Mouse (Mus musculus): ENCODE results near the gene Bik.

The Bik gene
- long read RNA-seq, experiment 1, result 0 reads
- long read RNA-seq, experiment 2, partial matches to known transcripts, result 0 of 1 reads
- long read RNA-seq, experiment 2, other reads (novel, unspliced or antisense), result 1 of 1 reads

DNA sequence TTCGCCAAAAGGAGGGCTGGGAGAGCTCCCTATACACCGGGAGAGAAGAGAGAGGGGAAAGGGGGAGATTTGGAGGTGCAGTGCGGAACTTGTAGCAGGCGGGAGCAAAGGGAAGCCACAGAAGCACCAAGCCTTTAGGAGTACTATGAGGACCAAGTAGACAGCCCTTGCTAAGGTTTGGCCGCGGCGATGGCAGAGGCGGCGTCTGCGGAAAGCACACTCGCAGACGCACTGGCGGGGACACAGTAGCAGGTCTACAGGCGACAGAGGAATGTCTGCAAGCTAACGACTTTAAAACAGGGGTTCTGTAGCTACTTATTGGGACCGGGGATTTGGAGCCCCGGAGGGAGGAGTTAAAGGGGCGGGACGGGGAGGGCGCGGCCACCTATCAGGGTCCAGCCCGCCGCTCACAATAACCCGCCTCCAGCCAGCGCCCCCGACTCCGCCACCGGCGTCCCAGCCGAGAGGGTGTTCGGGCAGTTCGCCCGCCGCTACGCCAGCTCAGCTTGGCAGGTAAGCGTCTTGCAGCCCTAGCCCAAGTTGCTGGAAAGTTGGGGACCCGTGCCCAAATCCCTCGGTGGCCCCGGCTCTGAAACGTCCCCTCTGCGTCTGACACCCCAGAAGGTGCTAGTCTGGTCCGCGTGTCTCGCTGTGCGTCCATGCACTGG lies at the start of gene Bik:
Gene Bik (plus strand): TSS at position 439 of the 668 bp plus-strand sequence.
- intact Hi-C loops (cut with DNase I), result no loop called here

DNA sequence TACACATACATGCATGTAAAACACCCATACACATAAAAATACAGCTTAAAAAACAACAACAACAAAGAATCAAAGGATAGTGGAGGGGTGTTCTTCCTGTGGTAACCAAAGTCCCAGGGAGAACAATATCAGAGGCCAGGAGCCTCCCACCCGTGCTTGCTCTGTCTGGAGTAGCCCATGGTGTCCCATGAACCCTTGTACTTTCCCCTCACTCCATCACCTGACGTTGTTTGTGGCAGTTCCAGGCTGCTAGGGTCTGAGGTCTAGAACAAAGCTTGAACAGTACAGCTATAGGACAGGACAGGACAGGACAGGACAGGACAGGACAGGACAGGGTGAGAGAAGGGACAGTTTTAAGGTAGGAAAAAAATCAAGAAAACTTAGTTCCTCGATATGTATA lies 48.6 kb upstream of the Bik start:
- intact Hi-C loops (cut with DNase I), result no loop called here

DNA sequence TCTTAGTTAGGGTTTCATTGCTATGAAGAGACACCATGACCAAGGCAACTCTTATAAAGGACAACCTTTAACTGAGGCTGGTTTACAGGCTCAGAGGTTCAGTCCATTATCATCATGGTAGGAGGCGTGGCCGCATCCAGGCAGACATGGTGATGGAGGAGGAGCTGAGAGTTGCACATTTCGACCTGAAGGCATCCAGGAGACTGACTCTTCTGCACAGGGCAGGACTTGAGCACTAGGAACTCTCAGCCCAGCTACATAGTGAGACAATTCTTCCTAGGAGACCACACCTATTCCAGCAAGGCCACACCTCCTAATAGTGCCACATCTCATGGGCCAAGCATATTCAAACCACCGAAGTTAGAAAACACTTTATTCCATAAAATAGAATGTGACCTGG lies 46.8 kb upstream of the Bik start:
- intact Hi-C loops (cut with DNase I), result loop anchor here (5.0 kb wide), 1 partner anchor 93 kb away; no protein-coding TSS in a partner anchor

DNA sequence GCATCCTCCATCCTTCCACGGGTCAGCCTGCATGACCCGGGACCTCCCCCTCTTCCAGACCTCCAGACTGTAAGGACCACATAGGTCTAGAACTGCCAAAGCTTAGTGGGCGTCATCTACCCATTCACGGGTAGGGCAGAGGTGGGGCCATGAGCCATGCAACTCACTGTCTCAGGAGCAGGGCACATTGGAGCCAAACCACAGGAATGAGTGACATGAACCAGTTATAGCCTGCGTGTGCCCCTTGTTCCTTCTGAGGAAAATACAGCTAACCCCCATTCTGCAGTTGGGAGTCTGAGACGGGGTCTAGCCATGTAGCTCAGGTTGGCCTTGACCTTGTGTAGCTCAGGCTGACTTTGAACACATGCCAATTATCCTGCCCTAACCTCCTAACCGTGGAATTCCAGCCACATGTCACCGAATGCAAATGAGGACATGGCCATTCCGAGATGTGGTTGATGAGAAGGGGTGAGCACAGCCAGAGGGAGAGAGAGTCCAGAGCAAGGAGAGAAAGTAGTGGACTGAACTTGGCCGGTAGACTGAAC lies 45.4 kb upstream of the Bik start:
- intact Hi-C loops (cut with DNase I), result loop anchor here (5.0 kb wide), 1 partner anchor 94 kb away; no protein-coding TSS in a partner anchor

DNA sequence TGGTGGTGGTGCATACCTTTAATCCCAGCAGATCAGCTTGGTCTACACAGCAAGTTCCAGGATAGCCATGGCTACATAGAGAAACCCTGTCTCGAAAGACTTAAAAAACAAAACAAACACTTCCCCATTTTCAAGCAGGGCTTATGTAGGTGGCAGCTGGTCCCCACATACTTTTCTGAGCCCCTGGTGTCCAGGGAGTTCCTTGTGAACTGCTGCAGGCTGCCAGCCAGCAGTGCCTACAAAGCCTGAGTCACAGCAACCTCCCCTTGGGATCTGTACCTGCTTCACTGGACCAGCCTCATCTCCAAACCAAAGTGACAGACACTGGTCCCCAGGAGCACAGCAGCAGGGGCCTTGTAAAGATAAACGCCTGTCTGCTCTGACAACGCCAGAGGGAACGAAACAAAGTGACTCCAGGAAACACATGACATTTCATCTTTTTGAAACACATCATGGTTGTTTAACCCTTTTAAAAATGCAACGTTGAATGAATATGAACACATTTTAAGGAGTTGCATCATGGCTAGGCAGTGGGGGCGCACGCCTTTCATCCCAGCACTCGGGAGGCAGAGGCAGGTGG lies 43.9 kb upstream of the Bik start:
- intact Hi-C loops (cut with DNase I), result loop anchor here (5.0 kb wide), 1 partner anchor 95 kb away; no protein-coding TSS in a partner anchor

DNA sequence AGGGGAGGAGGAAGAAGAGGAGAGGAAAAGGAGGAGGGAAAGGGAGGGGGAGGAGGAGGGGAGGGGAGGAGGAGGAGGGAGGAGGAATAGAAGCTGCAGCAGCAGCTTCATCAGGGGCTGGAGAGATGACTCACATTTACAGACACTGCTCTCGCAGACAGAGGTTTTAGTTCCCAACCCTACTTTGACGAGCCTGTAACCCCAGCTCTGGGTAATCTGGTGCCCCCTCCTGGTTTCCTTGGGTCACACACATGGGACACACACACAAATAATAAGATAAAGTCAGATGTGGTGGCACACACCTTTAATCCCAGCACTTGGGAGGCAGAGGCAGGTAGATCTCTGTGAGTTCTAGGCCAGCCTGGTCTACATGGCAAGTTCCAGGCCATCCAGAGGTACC lies 43.2 kb upstream of the Bik start:
- intact Hi-C loops (cut with DNase I), result loop anchor here (5.0 kb wide), 1 partner anchor 96 kb away; no protein-coding TSS in a partner anchor

DNA sequence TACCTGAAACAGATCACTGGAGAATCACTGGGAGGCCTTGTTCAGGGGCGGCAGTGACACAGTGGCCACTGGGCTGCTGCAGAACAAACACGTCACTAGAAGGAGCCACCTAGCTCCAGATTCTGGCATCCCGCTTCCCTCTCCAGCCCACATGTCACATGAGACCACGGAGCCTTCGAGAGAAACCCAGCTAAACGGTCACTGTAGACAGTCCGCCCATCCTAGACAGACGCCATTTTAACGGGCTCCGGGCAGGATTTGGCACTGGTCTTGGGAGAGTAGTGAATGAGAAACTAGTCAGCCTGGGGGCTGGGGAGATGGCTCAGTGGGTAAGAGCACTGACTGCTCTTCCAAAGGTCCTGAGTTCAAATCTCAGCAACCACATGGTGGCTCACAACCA lies 42.4 kb upstream of the Bik start:
- intact Hi-C loops (cut with DNase I), result loop anchor here (5.0 kb wide), 1 partner anchor 97 kb away; no protein-coding TSS in a partner anchor

DNA sequence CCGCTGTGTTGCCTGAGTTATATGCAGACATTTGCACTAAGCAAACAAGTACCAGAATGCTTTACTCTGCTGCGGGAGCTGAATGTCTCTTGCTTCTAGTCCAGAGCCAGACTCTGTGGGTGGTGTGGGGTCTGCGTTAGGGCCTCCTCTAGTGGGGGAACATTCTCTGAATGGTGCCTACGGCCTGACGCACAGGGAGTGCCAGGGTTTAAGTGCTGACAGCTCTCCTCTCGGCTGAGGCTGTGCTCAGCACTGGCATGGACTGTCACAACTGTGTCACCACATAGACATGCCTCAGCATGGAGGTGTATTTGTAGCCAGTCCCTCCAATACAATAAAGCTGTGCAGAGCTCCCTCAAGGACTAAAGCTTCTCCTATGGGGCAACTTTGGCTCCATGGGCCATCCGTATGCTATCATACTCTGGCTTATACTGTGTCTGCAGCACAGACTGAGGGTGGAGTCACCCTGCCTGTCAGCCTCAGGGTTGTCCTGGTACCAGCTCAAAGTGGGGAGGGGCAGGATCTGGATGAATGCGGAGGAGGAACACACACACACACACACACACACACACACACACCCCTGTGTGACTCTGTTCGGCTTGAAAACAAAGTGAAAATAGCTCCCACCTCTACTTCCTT lies 39.1 kb upstream of the Bik start:
- intact Hi-C loops (cut with DNase I), result no loop called here

DNA sequence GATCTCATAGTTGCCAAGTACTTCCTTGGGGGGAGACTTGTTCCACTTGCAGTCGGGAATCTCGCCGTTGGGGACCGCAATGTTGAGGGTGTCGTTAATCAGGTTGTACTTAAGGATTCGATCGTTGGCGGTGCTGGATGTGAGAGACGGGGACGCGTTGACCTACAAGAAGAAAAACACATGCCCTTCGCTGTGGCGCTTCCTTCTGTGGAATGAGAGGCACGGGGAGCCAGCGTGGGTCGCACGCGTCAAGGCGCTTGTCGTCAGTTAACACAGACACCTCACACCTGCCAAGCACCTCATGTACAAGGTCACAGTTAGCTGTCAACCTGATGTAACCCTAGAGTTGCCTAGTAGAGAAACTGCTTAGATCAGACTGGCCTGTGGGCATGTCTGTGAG lies 37.2 kb upstream of the Bik start:
- intact Hi-C loops (cut with DNase I), result no loop called here

DNA sequence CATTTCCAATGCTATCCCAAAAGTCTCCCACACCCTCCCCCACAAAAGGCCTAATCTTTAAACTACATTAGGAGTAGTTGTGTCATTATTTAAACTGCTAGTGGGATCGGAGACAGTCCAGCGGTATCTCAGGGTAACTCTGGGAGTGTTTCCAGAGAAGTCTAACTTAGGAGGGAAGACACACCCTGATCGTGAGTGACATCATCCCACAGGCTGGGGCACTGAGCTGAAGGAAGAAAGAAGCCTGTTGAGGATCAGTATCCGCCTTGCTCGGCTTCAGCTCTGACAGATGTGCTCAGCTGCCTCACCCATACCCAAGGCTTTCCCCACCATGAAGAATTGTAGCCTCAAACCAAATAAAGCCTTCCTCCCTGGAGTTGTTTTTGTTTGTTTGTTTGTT lies 34.8 kb upstream of the Bik start:
- intact Hi-C loops (cut with DNase I), result no loop called here

DNA sequence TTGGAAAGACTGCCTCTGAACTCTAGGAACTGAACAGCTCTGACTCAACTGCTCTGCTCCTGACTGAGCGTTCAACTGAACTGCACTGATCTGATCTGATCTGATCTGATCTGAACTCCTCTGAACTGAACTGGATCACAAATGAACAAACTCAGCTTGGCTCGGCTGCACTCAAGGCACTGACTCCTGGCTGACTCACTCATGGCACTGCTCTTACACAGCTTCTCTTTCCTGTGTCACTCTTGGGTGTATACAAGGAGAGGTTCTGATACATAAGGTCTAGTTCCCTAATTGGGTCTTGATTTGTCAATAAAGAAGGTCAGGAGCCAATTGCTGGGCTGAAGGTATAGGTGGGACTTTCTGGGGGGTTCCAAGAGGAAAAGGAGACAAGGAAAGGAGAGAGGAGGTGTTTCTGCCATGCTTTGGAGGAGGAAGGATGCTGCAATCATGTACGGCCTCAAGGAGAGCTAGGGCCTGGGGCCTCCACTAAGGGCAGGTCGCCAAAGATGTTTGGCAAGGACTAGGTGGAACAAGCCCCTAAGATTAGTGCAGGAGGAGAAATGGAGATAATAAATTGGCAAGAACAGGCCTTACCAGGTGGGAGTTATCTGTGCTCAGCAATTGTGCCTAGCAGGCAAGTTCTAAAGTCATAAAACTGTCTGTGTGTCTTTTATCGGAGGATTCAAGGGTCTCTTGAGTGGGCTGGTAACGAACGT lies 32.6 kb upstream of the Bik start:
- intact Hi-C loops (cut with DNase I), result no loop called here

DNA sequence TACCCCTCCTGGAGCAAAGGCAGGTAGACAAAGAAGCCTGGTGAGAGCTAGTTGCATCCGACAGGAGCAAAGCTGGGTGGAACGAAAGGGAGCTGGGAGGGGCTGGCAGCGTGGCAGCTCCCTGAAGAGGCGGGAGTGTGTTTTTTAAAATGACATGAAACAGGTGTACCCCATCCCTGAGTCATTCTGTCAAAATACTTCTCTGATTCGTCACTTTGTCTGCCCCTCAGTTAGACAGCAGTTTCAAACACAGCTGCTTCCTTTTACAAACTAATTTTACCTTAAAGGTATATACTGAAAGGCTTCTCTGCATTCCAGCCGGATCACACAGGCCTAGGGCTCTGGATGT lies 32.1 kb upstream of the Bik start:
- intact Hi-C loops (cut with DNase I), result no loop called here

DNA sequence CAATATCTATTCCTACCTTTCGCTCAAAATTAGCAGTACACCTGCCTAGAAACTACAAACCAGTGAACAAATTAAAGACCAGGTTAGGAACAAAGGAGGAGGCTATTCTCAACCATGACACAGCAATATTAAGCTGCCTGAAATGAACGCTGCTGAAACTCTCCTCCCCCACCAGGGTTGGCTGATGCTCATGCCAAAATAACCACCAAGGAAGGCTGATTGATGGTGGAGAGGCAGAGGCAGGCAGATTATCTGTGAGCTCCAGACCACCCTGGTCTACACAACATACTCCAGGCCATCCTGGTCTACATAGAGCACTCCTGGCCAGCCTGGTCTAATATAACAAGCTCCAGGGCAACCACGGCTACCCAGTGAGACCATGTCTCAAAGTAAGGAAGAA lies 31.5 kb upstream of the Bik start:
- intact Hi-C loops (cut with DNase I), result no loop called here

DNA sequence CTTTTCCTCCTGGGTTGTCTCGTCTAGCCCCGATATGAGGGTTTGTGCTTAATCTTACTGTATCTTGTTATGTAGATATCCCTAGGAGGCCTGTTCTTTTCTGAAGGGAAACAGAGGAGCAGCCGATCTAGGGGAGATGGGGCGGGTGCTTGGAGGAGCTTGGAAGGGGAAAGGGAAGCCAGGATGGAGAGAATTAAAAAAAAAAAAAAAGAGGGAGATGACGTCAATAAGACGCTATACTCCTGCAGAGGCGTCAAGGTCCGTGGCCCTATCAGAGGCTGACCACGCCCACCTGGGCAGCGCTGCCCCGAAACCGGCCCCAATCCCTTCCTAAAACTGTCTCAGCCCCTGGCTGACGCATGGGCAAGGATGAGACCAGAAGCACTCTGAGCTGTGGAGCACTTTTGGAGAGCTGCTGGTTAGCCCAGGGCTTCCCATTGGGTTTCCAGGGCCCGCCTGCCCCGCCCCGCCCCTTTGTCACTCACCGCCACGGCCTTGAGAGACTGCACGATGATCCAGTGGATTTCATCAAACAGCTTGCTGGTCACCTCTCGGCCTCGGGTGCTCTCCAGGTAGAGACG lies 30.8 kb upstream of the Bik start:
- intact Hi-C loops (cut with DNase I), result no loop called here

DNA sequence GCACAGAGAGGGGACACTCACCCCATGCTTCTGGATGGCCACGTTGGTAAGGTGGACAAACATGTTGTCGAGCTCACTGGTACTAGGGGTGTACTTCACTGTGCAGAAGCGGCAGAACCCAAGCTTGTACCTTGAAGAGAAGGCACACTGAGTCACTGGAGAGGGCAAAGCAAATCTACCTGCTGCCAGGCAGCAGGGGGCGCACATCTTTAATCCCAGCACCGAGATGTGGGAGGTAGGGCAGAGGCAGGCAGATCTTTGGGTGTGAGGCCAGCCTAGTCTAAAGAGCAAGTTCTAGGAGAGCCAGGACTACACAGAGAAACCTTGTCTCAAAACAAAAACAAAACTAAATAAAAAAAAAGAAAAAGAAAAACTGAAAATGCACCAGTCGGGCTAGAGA lies 29.4 kb upstream of the Bik start:
- intact Hi-C loops (cut with DNase I), result no loop called here

DNA sequence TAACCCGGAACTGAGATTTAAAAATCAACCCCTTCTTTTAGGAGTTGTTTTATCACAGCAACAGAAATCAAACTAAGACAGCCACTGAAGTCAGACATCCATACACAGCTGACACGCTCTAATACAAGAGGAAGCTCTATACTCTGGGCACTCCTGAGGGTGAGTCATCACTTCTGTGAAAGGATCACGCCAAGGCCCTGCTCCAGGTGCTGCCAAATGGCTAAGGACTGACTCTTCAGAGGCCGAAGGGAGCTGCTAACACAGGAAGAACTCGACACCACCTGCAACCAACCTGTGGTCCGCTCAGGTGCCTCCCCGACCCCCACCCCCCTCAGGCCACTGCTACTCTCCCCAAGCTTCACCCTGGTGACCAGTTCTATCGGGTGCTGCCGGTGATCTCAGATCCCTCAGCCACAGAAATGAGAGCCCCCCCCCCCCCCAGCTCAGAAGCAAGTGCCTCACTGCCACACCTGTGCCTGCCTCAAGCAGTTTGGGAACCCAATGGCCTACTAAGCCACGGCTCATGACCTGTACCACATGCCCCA lies 27.4 kb upstream of the Bik start:
- intact Hi-C loops (cut with DNase I), result no loop called here

DNA sequence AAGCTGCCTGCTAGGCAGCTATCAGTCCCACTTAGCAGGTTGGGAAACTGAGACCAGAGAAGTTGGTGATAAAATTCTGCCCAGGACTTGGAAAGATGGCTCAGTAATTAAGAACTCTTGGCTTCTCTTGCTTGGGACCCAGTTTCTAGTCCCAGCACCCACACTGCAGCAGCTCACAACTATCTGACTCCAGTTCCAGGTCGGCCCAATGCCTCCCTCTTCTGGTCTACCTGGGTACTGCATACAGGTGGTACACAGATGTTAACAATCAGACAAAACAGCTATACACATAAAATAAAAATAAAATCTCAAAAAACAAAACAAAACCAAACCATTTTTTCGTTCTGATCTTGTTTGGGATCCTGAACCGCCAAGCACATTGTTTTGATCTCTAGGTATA lies 26.3 kb upstream of the Bik start:
- intact Hi-C loops (cut with DNase I), result loop anchor here (5.0 kb wide), 1 partner anchor 103 kb away; no protein-coding TSS in a partner anchor

DNA sequence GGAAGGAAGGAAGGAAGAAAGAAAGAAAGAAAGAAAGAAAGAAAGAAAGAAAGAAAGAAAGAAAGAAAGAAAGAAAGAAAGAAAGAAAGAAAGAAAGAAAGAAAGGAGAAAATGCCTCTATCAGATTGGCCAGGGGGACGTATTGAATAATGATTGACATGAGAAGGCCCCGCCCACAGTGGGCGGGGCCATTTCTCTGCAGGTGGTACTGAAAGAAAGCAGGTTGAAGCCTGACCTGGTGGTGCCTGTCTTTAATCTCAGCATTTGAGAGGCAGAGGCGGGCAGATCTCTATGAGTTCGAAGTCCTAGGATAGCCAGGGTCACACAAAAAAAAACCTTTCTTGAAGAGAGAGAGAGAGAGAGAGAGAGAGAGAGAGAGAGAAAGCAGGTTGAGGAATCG lies 25.2 kb upstream of the Bik start:
- intact Hi-C loops (cut with DNase I), result loop anchor here (5.0 kb wide), 1 partner anchor 104 kb away; no protein-coding TSS in a partner anchor

DNA sequence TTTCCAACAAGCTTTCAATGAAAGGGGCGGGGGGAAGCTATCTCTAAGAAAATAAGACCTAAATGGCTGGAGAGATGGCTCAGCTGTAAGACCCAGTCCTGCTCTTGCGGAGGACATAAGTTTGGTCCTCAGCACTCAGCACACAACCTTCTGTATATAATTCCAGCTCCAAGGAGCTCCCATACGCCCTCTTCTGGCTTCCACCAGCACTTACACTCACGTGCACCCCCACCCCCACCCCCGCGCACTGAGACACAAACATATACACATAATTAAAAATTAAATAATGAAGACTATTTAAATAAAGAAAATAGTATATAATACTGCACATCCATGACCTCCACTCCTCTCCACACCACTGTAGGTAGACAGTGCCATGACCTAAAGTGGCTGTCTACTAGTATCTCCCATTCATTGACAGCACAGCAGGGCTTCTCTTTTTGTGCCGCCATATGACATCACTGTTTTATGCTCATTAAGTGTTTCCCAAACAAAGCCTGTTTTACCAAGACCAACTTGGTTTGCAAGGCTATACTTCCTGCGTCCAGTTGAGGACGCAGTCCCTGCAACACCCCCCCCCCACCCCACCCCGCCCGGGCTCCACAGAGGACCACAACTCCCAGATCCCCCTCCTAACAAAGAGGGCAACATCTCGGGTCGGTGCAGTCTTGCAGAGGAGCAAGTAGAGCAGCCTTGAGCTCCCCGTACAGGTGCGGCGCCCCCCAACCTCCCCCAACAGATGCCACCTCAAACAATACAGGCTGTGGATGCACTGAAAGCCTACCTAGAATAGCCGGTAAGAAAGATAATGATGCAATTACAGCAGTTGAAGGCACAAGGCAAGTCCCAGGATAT lies 16.5 kb upstream of the Bik start:
- intact Hi-C loops (cut with DNase I), result no loop called here
